Mouse (Mus musculus) left cerebral cortex, adult 18-20 months (tissue): ENCODE results near the gene Pgrmc2. TPM values are rescaled to one million over a fixed set of nuclear protein-coding genes. Genes with fewer than 3 reads are reported as not detected.

Source experiments
- DNase-seq, 2 experiments: peaks; one replicate each; pipeline ENCODE4 v3.0.0; 2021 to 2022; ENCODE audit warnings: low spot score in 2 of 2, mixed read lengths in 1 of 2
- long read RNA-seq, 2 experiments: library from polyadenylated mRNA; stranded (forward); transcript quantifications; one replicate each; pipeline ENCODE4 v2.0.0; 2021
- total RNA-seq, 2 experiments: library from RNA; stranded (reverse); gene quantifications; 2 replicates each; pipeline ENCODE4 v1.2.3; 2021

The Pgrmc2 gene
- 10 to 100 TPM; 62.9 to 64.4 TPM for total RNA-seq
- long read RNA-seq, experiment 1, transcript Pgrmc2-201 (3 exons, 3,007 nt): major isoform, 88 of 99 reads
- long read RNA-seq, experiment 1, partial matches to known transcripts: 0 of 99 reads
- long read RNA-seq, experiment 1, other reads (novel, unspliced or antisense): 11 of 99 reads
- long read RNA-seq, experiment 2, transcript Pgrmc2-201 (3 exons, 3,007 nt): major isoform, 84 of 88 reads
- long read RNA-seq, experiment 2, partial matches to known transcripts: 0 of 88 reads
- long read RNA-seq, experiment 2, other reads (novel, unspliced or antisense): 4 of 88 reads

DNA sequence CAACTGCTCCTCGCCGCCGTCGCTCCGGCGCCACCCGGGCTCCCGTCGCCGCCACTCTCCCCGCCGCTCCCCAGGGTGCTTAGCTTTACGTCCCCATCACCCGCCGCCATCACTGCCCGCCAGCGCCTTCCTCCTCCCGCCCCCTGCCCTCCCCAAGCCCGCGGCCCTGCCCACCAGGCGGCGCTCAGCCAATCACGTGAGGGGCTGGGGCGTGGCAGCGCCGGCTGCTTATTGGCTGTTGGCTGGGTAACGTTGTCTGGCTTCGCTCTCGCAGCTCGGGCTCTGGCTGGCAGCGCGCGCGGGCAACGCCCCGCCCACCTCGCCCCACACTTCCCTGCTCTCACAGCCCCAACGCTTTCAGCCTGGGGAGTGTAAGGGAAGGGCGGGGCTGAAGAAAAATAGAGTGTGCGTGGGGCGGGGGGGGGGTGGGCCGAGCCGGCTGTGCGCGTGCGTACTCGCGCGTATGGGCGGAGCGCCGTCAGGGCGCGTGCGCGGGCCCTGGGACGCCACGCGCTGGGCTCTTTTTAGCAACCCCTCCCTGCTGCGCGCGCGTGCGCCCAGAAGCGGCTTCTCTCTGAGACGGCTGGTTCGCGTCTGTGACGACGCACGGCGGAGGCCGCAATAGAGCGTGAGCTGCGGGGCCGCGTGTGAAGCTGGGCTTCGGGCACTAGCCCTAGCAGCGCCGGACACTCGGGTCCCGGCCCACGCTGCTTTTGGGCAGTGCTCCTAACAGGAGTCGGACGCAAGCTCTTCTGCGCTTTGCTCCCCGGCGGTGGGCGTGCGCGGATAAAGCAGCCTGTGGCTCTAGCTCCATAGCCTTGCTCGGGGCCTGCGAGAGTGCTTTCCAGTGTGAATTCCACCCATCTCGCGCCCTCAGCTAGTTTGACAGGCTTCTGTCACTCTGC is at the start of gene Pgrmc2:
Pgrmc2 (minus strand) TSS at position 162 of the 905 bp plus-strand sequence.
- DNase-seq: peak; percentile 97 to 99

DNA sequence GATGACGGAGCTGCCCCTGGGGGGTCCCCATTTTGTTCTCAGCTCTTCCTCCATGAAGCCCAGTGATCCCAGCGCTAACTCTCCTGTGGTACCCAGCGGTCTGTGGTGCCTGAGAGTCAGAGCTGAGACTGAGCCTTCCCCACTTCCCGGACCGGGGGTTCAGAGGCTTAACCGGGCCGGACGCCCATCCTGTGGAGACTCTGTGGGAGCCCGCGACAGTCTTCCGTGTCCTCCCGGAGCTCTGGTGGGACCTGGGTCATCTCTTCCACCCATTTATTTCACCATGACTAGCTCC is 41.1 kb upstream of the Pgrmc2 start:
- no peak for DNase-seq

GRCm38 (mm10) chr3:41123190-41123999 is 40.5 kb upstream of the Pgrmc2 start:
- no peak for DNase-seq

DNA sequence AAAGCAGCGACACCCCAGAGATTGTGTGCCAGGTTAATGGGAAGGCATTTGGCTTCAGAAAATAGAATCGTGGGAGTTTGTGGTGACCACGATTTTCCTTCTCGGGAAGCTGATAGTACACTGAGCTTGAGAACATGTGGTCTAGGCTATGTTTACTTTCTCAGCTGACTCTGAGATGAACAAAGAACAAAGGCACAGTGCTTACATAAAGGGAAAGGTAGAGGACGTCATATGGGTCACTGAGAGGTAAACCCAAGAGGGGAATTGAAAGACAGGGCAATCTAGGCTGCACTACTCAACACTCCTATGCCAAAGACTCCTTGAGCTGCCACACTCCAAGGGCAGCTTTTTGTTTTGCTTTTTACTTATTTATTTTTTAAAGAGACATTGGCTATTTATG is 35.3 kb upstream of the Pgrmc2 start:
- DNase-seq: no peak

DNA sequence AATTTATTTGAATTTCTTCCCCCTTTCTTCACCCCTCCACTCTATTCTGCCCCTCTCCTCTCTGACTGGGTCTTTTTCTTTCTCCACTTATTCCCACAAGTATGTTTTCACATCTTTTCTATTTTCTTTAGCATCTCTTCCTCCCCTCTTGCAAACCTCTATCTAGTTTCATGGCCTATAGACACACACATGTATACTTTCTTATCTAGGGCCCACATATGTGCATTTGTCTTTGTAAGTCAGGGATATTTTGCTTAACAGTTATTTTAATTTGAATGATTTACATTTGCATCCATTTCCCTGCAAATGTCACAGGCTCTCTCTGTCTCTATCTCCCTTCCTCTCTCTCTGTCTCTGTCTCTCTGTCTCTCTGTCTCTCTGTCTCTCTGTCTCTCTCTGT is 34.6 kb upstream of the Pgrmc2 start:
- no peak for DNase-seq

DNA sequence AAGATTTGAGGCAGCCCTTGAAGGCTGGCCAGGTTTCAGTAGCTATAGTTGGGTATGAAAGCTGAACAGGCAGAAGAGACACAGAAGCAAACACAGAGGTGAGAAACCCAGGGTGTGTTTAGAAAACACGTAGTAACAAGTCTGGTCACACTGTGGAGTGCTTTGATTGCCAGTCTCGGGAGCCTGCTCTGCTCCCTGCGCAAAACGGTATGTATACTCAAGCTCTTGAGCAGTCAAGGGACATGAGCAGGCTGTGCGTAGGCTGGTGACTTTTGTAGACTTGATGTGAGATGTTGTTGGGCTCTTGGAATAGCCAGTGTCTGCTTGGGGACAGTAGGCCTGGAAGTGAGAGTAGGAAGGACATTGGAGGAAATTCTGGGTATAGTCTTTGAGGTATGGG is 30.3 kb upstream of the Pgrmc2 start:
- peak; percentile 14 to 26 for DNase-seq

GRCm38 (mm10) chr3:41108306-41108785 is 25.5 kb upstream of the Pgrmc2 start:
- no peak for DNase-seq

DNA sequence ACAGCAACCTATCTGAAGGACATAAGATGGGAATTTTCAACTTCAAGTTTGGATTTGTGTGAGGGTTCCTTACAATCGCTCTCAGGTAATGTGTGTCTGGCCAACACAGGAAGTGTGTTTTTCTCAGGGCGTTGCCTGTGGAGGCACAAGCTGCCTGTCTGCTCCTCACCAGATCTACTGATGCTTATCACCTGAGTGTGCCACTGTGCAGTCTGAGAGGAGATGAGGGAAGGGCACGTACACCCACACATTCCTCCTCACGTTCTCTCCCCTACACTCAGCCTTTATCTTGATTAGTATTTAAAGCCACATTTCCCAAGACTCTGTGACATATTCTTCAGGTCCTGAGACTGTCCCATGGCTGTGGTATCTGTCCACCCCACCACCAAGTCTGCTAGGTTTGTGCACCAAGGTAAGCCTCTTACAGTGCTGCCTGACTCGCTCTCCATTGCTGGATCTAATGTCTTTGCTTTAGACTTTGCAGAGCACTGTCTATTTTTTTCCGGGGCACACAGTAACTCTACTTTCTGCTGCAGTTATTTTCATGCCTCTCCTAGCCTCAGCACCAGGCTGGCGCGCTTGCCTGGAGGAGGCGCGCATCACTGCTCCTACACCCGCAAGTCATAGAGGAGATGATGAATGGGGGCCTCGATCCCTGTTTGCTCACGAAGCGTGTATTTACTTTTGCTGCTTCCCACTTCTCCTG is 24.9 kb upstream of the Pgrmc2 start:
- peak; percentile 13 to 27 for DNase-seq

DNA sequence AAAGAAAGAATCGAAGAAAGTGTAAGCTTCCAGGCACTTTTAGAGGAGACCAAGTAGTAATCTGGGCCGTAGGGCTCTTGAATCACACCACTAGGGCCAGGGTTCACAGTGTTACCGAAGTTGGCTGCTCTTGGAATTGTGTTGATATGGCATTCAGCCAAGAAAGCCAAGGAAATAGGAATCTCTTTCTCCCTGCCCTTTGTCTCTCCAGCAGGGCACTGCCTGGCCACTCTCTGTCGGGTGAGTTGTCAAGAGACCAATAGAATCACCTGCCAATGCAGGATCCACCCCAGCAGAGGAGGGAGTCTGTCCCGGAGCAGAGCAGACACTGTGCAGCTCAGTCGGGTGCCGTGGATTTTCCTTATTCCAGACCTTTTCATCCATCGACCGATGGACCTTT is 19.1 kb upstream of the Pgrmc2 start:
- no peak for DNase-seq

DNA sequence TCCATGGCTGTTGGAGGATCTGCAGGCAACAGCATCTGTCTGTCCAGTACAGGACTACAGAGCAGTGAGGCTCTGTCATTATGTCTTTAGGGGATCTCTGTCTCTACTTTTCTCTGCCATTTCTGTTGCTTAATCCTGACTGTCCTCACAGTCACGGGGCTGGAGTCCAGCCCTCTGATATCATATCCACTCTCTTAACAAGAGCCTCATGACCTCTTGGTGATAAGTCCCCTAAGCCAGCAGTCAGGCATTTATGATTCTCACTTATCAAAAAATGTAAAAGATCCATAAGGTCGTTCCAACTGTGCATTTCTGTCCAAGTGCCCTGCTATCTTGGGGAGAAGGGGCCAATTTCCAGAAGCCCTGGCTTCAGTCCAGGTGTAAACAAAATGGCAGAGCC is 17.3 kb upstream of the Pgrmc2 start:
- no peak for DNase-seq

DNA sequence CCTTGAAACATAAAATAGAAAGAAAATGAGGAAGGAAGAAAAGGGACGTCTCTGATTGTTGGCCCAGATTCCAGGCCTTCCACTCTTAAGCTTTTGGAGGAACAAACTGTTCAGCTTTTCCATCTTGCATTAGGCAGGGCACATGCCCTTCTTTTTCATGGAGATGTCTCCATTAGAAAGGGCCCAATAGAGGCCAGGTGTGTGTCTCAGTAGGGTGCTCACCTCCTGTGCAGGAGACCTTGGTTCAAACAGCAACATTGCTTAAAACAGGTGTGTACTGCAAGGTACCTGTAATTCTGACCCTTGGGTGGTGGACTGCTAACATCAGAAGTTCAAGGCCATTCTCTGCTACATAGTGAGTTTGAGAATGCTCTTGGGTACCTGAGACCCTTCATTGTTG is 16.8 kb upstream of the Pgrmc2 start:
- no peak for DNase-seq

DNA sequence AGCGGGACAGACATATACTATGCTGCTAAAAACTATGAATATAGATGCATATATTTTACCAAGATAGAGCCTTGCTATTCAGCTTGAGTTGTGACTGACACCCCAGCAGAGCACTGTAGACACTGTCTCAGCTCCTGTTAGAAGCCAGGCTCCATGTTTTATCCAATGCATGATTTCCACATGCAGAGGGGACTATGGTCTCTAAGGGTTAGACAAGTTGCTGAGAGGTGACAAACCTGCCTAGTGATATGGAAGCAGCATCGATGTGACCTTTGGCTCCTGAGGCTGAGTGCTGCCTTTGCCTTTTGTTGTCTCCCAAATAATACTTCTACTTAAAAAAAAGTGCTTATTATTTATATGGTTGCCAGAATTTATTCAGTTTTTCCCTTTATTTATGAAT is 10.4 kb upstream of the Pgrmc2 start:
- DNase-seq: no peak

- no peak for DNase-seq
Observed at GRCm38 (mm10) chr3:41092311-41092710, 9.5 kb upstream of the Pgrmc2 start.

DNA sequence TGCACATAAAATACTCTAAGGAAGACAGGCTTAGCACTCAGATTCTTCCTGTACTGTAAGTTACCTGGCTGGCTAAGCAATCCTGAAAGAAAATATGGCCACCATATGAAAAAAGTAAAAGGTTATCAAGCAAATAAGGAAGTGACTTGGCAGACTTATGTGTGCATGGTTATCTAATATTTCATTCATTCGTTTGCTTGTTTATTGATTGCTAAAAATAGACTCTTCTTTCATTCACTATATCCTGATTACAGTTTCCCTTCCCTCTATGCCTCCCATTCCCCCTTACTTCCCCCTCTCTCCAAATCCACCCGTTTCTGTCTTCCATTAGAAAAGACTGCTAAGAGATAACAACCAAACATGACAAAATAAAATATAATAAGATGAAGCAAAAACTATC is 8.0 kb upstream of the Pgrmc2 start:
- no peak for DNase-seq

GRCm38 (mm10) chr3:41087071-41087470 is 4.2 kb upstream of the Pgrmc2 start:
- DNase-seq: no peak

DNA sequence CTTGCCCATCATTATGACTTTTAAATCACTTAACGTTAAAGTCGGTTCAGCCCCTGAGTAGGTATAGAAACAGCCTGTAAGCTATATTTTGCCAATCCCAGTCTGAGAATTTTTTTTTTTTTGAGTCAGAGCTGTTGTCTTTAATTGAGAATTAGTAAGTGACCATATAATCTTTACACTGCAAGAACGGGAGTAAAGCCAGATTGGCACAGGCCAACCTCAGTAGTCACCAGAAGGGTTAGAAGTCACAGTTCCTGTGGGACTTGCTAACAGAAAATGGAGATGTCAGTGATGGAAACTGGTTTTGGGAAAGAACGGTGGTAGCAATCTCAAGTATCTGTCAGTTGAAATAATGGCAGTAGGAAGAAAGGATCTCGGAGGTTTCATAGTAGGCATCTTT is 1.6 kb upstream of the Pgrmc2 start:
- no peak for DNase-seq

- peak in 1 of 2 experiments; percentile 14 for DNase-seq
Observed at GRCm38 (mm10) chr3:41083790-41084112, 905 bp upstream of the Pgrmc2 start.

DNA sequence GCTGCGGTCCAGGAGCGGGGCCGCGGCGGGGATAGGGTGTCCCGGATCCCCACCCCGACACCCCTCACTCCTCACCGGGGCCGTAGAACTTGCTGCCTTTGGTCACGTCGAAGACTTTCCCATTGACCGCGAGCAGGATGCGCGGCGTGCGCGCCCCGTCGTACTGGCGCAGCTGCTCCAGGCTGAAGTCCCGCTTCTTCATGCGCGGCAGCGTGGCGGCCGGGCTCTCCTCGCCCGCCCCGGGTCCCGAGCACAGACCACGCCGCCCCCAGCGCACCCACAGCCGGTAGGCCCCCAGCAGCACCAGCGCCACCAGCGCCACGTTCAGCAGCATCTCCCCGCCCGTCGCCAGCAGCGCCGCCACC is 344 bp downstream of the Pgrmc2 start:
- DNase-seq: no peak

DNA sequence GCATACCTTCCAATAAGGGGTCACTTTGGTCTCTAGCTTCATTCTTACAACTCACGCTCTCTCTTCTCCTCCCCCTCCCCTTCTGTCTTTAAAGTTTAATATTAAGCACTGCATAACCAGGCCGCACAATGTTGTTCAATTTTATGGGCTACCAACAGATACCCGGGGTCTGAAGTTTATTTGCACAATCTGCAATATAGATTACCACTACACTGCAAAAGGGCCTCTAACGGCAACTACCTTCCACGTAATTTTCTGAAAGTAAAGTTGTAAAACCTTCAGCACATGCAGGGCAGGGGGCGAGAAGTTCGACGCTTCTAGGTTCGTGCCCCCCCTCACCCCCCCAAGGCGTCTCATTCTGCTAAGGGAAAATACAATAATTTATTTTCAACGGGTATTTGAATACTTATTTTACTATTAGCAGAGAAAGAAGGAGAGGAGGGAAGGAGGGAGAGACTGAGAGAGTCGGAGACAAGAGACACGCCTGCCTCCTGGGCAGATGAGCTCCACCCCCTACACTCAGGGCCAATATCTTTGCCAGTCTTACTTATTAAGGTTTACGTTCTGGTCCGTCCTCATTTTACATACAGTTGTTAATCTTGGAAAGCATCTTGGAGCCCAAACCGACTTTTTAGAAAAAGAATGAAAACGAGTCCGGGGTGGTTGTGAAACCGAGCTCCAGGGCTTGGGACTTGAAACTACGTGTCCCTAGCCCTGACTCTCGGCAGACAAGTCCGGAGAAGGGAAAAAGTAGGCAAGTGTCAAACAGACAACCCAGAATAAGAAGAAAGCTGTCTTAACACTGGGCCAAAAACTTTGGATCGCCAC is 1.2 kb downstream of the Pgrmc2 start:
- DNase-seq: no peak

GRCm38 (mm10) chr3:41080724-41081123 is 2.1 kb downstream of the Pgrmc2 start:
- no peak for DNase-seq
